Mouse (Mus musculus): Measurements from ENCODE around the gene Rab40b. TPM values are rescaled to one million over a fixed set of nuclear protein-coding genes. Genes with fewer than 3 reads are reported as not detected.

The Rab40b gene
- polyA plus RNA-seq (2014; fragmentation: Nextera tagmentation; extraction: Ambion mirVana) = 11.4 and 16.0 TPM in 2 replicates

DNA sequence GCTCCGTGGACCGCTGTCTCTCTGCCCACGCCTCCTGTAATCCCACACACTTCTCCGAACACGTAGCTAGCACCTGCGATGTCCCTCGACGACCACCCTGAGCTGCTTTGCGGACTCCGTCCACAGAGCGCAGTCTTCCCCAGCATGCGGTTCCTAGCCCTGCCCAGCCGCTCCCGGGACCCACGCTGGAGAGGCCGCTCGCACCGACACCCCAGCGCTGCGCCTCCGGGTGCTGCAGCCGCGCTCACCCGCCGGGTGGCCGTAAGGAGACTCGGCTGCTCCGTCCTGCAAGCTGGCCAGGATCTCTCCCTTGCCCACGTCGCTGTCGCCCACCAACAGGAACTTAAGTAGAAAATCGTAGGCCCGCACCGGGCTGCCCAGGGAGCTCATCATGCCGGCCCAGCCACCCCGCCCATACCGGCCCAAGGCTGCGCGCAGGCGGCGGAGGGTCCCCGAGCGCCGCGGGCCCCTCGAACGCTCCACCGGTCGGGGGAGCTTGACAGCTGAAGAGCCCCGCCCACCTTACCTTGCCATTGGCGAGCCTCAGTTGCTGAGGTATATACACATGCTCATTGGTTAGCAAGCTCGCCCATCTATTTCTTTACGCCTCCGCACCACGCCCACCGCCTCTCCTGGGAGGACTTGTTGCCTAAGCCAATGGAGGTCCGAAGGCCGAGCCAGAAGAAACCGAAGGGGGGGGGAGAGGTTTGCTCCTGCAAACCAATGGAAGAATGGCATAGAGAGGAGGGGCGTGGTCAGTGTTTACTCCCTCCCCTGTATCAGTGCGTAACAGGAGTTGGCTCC is at the start of gene Rab40b:
Gene Rab40b, minus strand, starts transcription at position 502 of the 804 bp plus-strand sequence.
- ATAC-seq (ENCODE audit: low FRiP score) (peak; percentile 99), DNase-seq (ENCODE audit: low spot score) (peak; percentile 92)
- no peaks in the 10 kb centered on the region for H3K4me1 ChIP-seq (replicated peaks; ENCODE audit: control insufficient read depth, insufficient read depth, low read length)
- H3K9me3 ChIP-seq (ENCODE audit: control insufficient read depth, low read length) = no peaks in the 10 kb centered on the region
- WGBS = 1% methylated on average over 61 of the region's 61 CpGs
- H3K27me3 ChIP-seq (ENCODE audit: control insufficient read depth, insufficient read depth, low read length) = no peaks in the 10 kb centered on the region
- peak within 1 kb of the TSS; percentile 63 for H3K9ac ChIP-seq
- H3K4me2 ChIP-seq (replicated peaks) = peak within 1 kb of the TSS; percentile 69
- peak within 1 kb of the TSS; percentile 48; the same call in 1 of the 2 replicates for H3K27ac ChIP-seq
- no peaks in the 10 kb centered on the region for H3K36me3 ChIP-seq (replicated peaks; ENCODE audit: control insufficient read depth, insufficient read depth)
- peak within 1 kb of the TSS; percentile 57 for H3K4me3 ChIP-seq (replicated peaks; ENCODE audit: low read length)

GRCm38 (mm10) chr11:121437236-121437635 is 49.2 kb upstream of the Rab40b start:
- no peak for DNase-seq (ENCODE audit: low spot score)
- Histone ChIP-seq H3K9me3 (ENCODE audit: control insufficient read depth, low read length) (no peaks in the 10 kb centered on the region), H3K27ac (no peak overlapping the region), H3K4me1 (replicated peaks; ENCODE audit: control insufficient read depth, insufficient read depth, low read length) (peaks cover 13% of the 10 kb centered on the region), H3K27me3 (ENCODE audit: control insufficient read depth, insufficient read depth, low read length) (no peaks in the 10 kb centered on the region), H3K4me2 (replicated peaks) (no peak overlapping the region), H3K36me3 (replicated peaks; ENCODE audit: control insufficient read depth, insufficient read depth) (no peaks in the 10 kb centered on the region), H3K9ac (no peak overlapping the region), H3K4me3 (replicated peaks; ENCODE audit: low read length) (no peak overlapping the region)
- WGBS = 84% methylated on average over 5 of the region's 5 CpGs
- ATAC-seq (ENCODE audit: low FRiP score) = no peak

DNA sequence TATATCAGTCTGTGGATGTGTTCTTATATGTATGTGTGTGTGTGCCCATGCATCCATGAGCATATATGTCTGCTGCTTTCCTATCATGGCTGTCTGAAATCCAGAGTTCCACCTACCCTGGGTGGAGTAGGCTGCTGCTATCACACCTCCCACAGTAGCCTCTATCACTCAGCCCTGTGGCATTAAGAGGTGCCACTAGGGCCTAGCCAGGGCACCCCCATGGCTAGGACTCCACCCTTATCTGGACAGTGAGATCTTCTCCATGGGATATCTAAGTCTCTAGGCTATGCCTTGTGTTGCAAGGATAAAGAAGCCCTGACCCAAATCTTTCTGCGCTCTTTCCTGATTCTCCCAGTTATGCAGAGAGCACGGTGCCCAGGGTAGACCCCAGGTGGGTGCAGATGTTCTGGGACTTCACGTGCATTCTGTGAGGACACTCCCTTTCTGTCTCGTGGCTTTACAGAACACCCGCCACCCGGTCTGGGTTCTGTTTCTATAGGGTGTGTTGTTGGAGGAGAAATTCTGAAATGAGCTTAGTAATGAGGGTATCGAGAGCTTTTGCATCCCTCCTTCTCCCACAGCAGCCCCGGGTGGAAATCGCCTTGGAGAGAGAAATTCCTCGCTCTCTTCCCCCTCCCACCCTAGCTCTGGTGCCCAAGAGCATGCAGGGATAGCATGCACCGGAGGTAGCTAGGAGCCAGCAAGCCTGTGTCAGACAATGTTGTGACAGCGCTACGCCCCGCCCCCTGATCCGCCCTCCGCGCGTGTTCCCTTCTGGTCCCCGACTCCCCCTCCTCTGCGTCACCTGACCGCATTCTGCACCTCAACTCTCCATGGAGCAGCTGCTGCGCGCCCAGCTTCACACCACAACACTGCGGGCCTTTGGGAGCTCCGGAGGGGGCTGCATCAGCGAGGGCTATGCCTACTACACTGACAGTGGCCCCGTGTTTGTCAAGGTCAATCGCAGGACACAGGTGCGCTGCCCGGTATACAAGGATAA is 46.4 kb upstream of the Rab40b start, which contains the start of gene Fn3k:
Gene Fn3k, plus strand, starts transcription at position 758 of the 1,000 bp plus-strand sequence.
- Histone ChIP-seq H3K9ac (peak within 1 kb of the TSS; percentile 71), H3K27ac (peak within 1 kb of the TSS; percentile 80), H3K27me3 (ENCODE audit: control insufficient read depth, insufficient read depth, low read length) (no peaks in the 10 kb centered on the region), H3K4me1 (replicated peaks; ENCODE audit: control insufficient read depth, insufficient read depth, low read length) (peaks cover 13% of the 10 kb centered on the region), H3K4me2 (replicated peaks) (peak within 1 kb of the TSS; percentile 88), H3K4me3 (replicated peaks; ENCODE audit: low read length) (peak within 1 kb of the TSS; percentile 49), H3K36me3 (replicated peaks; ENCODE audit: control insufficient read depth, insufficient read depth) (peaks cover 11% of the 10 kb centered on the region), H3K9me3 (ENCODE audit: control insufficient read depth, low read length) (no peaks in the 10 kb centered on the region)
- DNase-seq (ENCODE audit: low spot score) (peak; percentile 85), ATAC-seq (ENCODE audit: low FRiP score) (peak; percentile 98)
- WGBS = 5% methylated on average over 30 of the region's 30 CpGs

GRCm38 (mm10) chr11:121433397-121433796 is 45.3 kb upstream of the Rab40b start:
- no peaks in the 10 kb centered on the region for H3K27me3 ChIP-seq (ENCODE audit: control insufficient read depth, insufficient read depth, low read length)
- H3K4me3 ChIP-seq (replicated peaks; ENCODE audit: low read length) = no peak overlapping the region
- no peaks in the 10 kb centered on the region for H3K9me3 ChIP-seq (ENCODE audit: control insufficient read depth, low read length)
- no peak overlapping the region for H3K4me2 ChIP-seq (replicated peaks)
- no peak for ATAC-seq (ENCODE audit: low FRiP score)
- no peak overlapping the region for H3K9ac ChIP-seq
- H3K36me3 ChIP-seq (replicated peaks; ENCODE audit: control insufficient read depth, insufficient read depth) = peaks cover 21% of the 10 kb centered on the region
- peaks cover 13% of the 10 kb centered on the region for H3K4me1 ChIP-seq (replicated peaks; ENCODE audit: control insufficient read depth, insufficient read depth, low read length)
- 83% methylated on average over 4 of the region's 4 CpGs for WGBS
- DNase-seq (ENCODE audit: low spot score) = no peak
- no peak overlapping the region for H3K27ac ChIP-seq

DNA sequence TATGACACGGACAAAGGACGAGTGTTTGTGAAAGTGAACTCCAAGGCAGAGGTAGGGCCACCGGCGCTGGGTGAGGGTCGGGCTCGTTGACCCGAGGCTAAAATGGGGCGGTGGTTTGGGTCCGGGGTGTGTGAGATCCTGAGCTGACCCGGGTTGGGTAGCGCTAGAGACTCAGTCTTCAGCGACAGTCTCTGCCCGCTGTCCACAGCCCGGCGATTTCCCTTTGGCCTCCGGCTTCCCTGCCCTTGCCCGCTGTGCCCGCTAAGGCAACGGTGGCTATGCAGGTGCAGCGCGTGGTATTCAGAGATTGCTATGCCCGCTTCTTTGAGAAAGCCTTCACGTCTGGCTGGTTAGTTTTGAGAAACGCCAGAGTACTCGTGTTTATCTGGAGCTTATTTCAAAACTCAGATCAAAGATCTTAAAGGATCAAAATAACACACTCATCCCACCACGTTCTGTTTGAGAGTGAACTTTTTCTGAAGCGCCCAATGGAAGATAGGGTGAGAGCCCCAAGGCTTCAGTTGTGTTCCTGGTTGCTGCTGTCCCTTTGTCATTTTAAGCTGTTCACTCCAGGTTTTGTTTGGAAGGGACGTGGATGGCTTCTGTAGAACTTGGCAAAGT is 33.6 kb upstream of the Rab40b start:
- Histone ChIP-seq H3K36me3 (replicated peaks; ENCODE audit: control insufficient read depth, insufficient read depth) (0 out of 2 replicates have a peak, but pooled peaks cover 7% of the 10 kb centered on the region), H3K27ac (peak overlapping the region; percentile 64), H3K4me3 (replicated peaks; ENCODE audit: low read length) (peak overlapping the region; percentile 86), H3K9me3 (ENCODE audit: control insufficient read depth, low read length) (no peaks in the 10 kb centered on the region), H3K4me1 (replicated peaks; ENCODE audit: control insufficient read depth, insufficient read depth, low read length) (peaks cover 7% of the 10 kb centered on the region), H3K27me3 (ENCODE audit: control insufficient read depth, insufficient read depth, low read length) (no peaks in the 10 kb centered on the region), H3K4me2 (replicated peaks) (peak overlapping the region; percentile 92), H3K9ac (peak overlapping the region; percentile 74)
- no peak for DNase-seq (ENCODE audit: low spot score)
- WGBS = under 1% methylated on average over 28 of the region's 28 CpGs
- ATAC-seq (ENCODE audit: low FRiP score) = no peak

DNA sequence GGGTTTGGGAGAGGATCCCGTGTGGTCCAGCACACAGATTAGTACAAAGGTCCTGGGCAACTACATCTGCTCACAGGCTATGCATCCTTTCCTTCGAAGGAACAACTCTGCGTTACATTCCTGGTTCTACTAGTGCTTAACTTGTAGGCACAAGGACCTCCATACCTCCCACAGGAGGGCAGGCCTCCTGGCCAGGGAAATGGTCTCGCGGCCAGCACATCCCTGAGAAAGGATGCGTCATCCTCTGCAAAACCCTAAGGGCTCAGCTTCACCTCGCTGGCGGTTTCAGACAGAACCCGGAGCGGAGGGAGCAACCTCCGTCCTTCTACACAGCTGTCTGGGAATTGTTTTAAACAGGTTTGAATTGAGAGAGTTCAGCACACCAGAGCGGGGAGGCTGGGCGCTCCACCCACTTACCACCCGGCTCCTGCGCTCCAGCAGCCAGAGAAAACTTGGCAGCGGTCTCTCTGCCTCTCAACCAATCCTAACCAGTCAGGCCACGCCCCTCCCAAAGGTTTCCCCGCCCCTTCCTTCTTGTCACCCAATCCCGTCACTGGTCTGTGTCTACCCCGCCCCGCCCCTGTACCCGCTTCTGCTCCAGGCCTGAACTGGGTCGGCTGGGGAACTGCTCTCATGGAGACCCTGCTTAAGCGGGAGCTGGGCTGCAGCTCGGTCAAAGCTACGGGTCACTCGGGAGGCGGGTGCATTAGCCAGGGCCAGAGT is 32.9 kb upstream of the Rab40b start, which contains the start of gene Fn3krp:
Gene Fn3krp, plus strand, starts transcription at position 572 of the 723 bp plus-strand sequence.
- Histone ChIP-seq H3K27ac (peak within 1 kb of the TSS; percentile 64), H3K4me2 (replicated peaks) (peak within 1 kb of the TSS; percentile 92), H3K9me3 (ENCODE audit: control insufficient read depth, low read length) (no peaks in the 10 kb centered on the region), H3K4me1 (replicated peaks; ENCODE audit: control insufficient read depth, insufficient read depth, low read length) (peaks cover 7% of the 10 kb centered on the region), H3K27me3 (ENCODE audit: control insufficient read depth, insufficient read depth, low read length) (no peaks in the 10 kb centered on the region), H3K9ac (peak within 1 kb of the TSS; percentile 74), H3K4me3 (replicated peaks; ENCODE audit: low read length) (peak within 1 kb of the TSS; percentile 86), H3K36me3 (replicated peaks; ENCODE audit: control insufficient read depth, insufficient read depth) (0 out of 2 replicates have a peak, but pooled peaks cover 7% of the 10 kb centered on the region)
- DNase-seq (ENCODE audit: low spot score) (peak; percentile 96), ATAC-seq (ENCODE audit: low FRiP score) (peak; percentile 99)
- 2% methylated on average over 28 of the region's 28 CpGs for WGBS

GRCm38 (mm10) chr11:121420379-121420778 is 32.3 kb upstream of the Rab40b start:
- ATAC-seq (ENCODE audit: low FRiP score) (no peak), DNase-seq (ENCODE audit: low spot score) (no peak)
- Histone ChIP-seq H3K4me1 (replicated peaks; ENCODE audit: control insufficient read depth, insufficient read depth, low read length) (peaks cover 7% of the 10 kb centered on the region), H3K27me3 (ENCODE audit: control insufficient read depth, insufficient read depth, low read length) (no peaks in the 10 kb centered on the region), H3K9me3 (ENCODE audit: control insufficient read depth, low read length) (no peaks in the 10 kb centered on the region), H3K4me2 (replicated peaks) (peak overlapping the region; percentile 92), H3K4me3 (replicated peaks; ENCODE audit: low read length) (peak overlapping the region; percentile 86; the same call in 1 of the 2 replicates), H3K36me3 (replicated peaks; ENCODE audit: control insufficient read depth, insufficient read depth) (0 out of 2 replicates have a peak, but pooled peaks cover 1% of the 10 kb centered on the region), H3K27ac (no peak overlapping the region), H3K9ac (peak overlapping the region; percentile 40; the same call in 1 of the 2 replicates)
- 49% methylated on average over 5 of the region's 5 CpGs for WGBS

DNA sequence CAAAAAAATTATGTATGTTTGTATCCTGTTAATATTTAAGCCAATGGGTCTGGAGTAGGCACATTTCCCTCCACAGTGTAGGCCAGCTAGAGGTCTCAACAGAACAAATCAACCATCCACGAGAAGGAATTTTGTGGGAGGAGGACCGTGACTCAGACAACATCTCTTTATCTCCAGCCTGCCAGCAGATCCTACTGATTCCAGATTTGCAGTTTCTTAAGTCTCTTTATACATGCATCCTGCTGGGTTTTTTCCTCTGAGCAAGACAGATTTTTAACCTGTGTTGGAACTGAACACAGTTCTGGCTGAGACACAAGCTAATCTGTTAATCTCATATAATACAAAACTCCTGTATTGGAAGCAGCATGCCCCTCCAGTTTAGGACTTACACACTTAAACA is 30.9 kb upstream of the Rab40b start:
- Histone ChIP-seq H3K9me3 (ENCODE audit: control insufficient read depth, low read length) (no peaks in the 10 kb centered on the region), H3K4me1 (replicated peaks; ENCODE audit: control insufficient read depth, insufficient read depth, low read length) (peaks cover 7% of the 10 kb centered on the region), H3K27me3 (ENCODE audit: control insufficient read depth, insufficient read depth, low read length) (no peaks in the 10 kb centered on the region), H3K27ac (no peak overlapping the region), H3K4me3 (replicated peaks; ENCODE audit: low read length) (no peak overlapping the region), H3K4me2 (replicated peaks) (no peak overlapping the region), H3K36me3 (replicated peaks; ENCODE audit: control insufficient read depth, insufficient read depth) (no peaks in the 10 kb centered on the region), H3K9ac (no peak overlapping the region)
- no peak for ATAC-seq (ENCODE audit: low FRiP score)
- DNase-seq (ENCODE audit: low spot score) = no peak
- 77% methylated on average over 2 of the region's 2 CpGs for WGBS
